Mouse (Mus musculus) spleen, adult 2 months (tissue): ENCODE measurements around the gene Cdc16.

Experiments used
- CTCF ChIP-seq: fragments of 200-500 bp; IDR thresholded peaks from 2 replicates; pipeline ENCODE4 v1.5.1; 2011; ENCODE audit warnings: mild to moderate bottlenecking, inconsistent platforms; ENCODE audit not compliant: insufficient read depth, insufficient read length, insufficient replicate concordance; ENCODE audit errors: extremely low read depth
- POLR2A ChIP-seq: fragments of 200-500 bp; IDR thresholded peaks from 2 replicates; pipeline ENCODE4 v1.6.1; 2011; ENCODE audit warnings: low read depth, low read length, inconsistent platforms

DNA sequence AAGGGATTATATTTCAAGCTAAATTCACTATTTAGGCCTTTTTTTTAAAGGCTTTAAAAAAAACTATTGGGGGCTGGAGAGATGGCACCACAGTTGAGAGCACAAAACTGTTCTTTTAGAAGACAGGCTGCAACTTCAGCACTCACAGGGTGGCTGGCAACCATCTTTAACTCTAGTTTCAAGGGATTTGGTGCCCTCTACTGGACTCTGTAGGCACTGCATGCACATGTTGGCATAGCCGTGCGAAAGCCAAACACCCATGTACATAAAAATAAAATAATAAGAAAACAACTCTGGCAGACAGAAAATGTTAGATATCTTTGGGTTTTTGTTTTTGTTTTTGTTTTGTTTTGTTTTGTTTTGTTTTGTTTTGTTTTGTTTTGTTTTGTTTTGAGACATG is 3.8 kb upstream of the Cdc16 start:
- peak; percentile 47; the same call in 1 of the 2 replicates for TF ChIP-seq CTCF
- no peak for TF ChIP-seq POLR2A
